Mouse (Mus musculus) brain, embryonic 14.5 days (tissue): ENCODE results near the gene Kalrn. TPM values are rescaled to one million over a fixed set of nuclear protein-coding genes. Genes with fewer than 3 reads are reported as not detected.

Experiments
- DNase-seq: peaks from one replicate; pipeline ENCODE4 v3.0.0-alpha.2; 2011; ENCODE audit warnings: low read depth
- CTCF ChIP-seq: fragments of 200-500 bp; IDR thresholded peaks from 2 replicates; pipeline ENCODE4 v1.5.1; 2012; ENCODE audit warnings: inconsistent platforms, mild to moderate bottlenecking, moderate library complexity, borderline replicate concordance; ENCODE audit not compliant: insufficient read depth, insufficient read length; ENCODE audit errors: extremely low read depth
- POLR2A ChIP-seq: fragments of 200-500 bp; IDR thresholded peaks from 2 replicates; pipeline ENCODE4 v1.6.1; 2012; ENCODE audit warnings: mild to moderate bottlenecking, inconsistent platforms, borderline replicate concordance; ENCODE audit not compliant: poor library complexity, insufficient read depth, insufficient read length, severe bottlenecking; ENCODE audit errors: extremely low read depth
- polyA plus RNA-seq: library from polyadenylated mRNA; depleted of rRNA; stranded (reverse); fragments of >200 nt; gene quantifications from 2 replicates; pipeline ENCODE4 v1.2.3, GENCODE M21; 2012

Kalrn gene
- polyA plus RNA-seq, 1 experiment: 52.2 TPM

GRCm38 (mm10) chr16:34184721-34185120 is 388.6 kb downstream of the Kalrn start:
- TF ChIP-seq POLR2A (no peak), CTCF (no peak)
- no peak for DNase-seq

DNA sequence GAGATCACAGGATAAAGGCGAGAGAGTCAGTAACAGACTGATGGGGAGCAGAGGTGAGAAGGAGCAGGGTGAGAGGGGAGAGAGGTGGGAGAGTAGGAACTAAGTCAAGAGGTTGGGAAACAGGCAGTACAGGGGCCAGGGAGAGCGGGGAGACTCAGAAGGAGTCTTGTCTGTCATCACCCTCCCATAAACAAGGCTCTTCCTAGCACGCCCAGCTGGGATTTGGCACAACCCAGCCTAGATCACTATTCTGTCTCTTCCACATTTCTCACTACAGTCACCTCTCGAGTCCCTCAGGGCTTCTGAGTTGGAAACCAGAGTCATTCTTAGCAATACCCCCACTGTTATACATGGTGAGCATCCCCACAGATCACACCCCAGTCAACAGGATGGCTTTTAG is 390.1 kb downstream of the Kalrn start:
- TF ChIP-seq CTCF (no peak), POLR2A (no peak)
- no peak for DNase-seq

DNA sequence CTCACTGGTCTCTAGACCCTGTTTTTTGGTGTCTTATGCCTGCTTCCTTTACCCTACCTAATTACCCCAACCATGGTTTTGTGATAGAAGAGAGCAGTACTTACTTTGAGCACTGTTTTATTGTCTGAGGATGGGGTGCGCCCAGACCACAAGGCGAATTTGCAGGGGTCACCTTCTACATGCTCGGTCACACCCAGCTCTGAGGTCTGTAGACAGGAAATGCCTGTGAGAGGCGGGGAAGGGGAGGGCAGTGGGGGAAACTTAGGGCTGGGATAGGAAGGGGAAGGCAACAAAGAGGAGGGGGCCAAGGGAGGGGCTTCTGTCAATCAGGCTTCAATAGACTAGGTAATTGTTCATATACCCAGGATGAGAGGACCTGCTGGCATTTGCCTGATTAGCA is 397.7 kb downstream of the Kalrn start:
- DNase-seq: no peak
- TF ChIP-seq CTCF: no peak
- TF ChIP-seq POLR2A: no peak

GRCm38 (mm10) chr16:34172572-34173181 is 400.7 kb downstream of the Kalrn start:
- TF ChIP-seq POLR2A (no peak), CTCF (no peak)
- no peak for DNase-seq

DNA sequence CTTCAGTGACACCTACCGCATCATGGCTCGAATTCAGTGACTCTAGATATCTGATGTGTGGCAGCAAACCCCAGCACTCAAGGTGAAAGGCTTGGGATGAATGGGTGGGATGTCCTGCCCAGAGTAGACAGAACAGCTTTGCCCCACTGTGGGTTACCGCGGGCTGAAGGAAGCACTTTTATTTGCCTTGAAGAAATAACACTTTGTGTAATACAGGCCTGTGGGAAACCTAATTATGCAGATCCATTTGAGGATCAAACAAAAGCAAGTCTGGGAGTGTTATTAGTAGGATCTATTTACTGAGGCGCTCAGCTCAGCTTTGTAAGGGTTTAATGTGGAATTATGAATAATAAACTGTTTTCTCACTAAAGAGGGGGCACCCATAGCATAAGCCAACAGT is 406.3 kb downstream of the Kalrn start:
- peak; percentile 69 for DNase-seq
- TF ChIP-seq POLR2A (no peak), CTCF (no peak)

- DNase-seq: peak; percentile 29
- TF ChIP-seq POLR2A (no peak), CTCF (no peak)
These were observed 410.2 kb downstream of the Kalrn start for GRCm38 (mm10) chr16:34163086-34163485.

GRCm38 (mm10) chr16:34159576-34159975 is 413.8 kb downstream of the Kalrn start:
- DNase-seq: peak; percentile 38
- no peak for TF ChIP-seq POLR2A
- no peak for TF ChIP-seq CTCF

- DNase-seq: no peak
- TF ChIP-seq CTCF (no peak), POLR2A (no peak)
These were observed 415.8 kb downstream of the Kalrn start for GRCm38 (mm10) chr16:34157386-34158135.

GRCm38 (mm10) chr16:34155696-34156095 is 417.6 kb downstream of the Kalrn start:
- TF ChIP-seq POLR2A (no peak), CTCF (no peak)
- DNase-seq: no peak

GRCm38 (mm10) chr16:34154903-34155302 is 418.4 kb downstream of the Kalrn start:
- no peak for TF ChIP-seq POLR2A
- TF ChIP-seq CTCF: no peak
- no peak for DNase-seq

- peak; percentile 22 for DNase-seq
- TF ChIP-seq POLR2A (no peak), CTCF (no peak)
These were observed 421.7 kb downstream of the Kalrn start for GRCm38 (mm10) chr16:34151528-34152071.

DNA sequence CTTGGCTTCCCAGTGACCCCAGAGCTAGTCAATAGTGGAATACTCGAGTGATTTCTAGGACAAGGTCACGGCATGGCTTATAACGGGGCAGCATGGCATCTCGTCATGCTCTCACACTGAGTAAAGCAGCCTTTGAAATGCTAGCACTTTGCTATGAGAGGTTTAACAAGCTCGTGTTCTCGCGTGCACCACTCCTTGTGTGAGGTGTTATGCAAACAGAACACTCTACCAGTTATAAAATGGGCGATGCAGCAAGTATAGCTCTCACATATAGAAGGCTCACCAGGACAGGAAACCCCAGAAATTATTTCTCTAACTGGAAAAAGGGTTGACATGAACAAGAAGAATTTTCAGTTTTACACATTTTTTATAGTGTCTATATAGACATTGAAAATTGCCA is 431.7 kb downstream of the Kalrn start:
- DNase-seq: no peak

DNA sequence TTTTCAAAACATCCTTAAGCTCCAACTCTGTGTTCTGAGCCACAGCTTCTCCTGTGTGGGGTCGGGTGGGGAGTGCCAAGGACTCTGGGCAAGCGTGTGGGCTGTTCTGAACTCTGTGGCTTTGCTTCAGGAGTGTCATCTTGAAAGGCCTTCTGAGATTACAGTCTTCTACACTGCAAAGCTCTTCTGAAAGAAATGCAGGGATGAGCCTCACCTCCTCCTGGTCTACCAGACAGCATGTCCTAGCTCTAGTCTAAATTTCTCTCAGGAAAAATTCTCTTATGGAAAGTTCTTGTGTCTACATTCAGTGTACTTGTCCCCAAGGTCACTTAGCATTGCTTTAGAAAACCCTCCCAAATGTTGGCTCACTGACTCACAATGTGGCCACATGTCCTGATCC is 438.3 kb downstream of the Kalrn start:
- DNase-seq: no peak
- TF ChIP-seq POLR2A: no peak
- TF ChIP-seq CTCF: no peak

More for the DNA sequence above, 431.7 kb downstream of the Kalrn start:
- no peak for TF ChIP-seq POLR2A
- no peak for TF ChIP-seq CTCF
